Mouse (Mus musculus): ENCODE measurements around the gene Lmln. TPM values are rescaled to one million over a fixed set of nuclear protein-coding genes. Genes with fewer than 3 reads are reported as not detected.
"Not testable (repeated sequence)": the region's sequence is repeated elsewhere in the genome, so short reads cannot be mapped to it uniquely, and the experiment has no call there.

Gene Lmln
- polyA plus RNA-seq, 1 experiment from 2014 or later: 0.88 TPM

DNA sequence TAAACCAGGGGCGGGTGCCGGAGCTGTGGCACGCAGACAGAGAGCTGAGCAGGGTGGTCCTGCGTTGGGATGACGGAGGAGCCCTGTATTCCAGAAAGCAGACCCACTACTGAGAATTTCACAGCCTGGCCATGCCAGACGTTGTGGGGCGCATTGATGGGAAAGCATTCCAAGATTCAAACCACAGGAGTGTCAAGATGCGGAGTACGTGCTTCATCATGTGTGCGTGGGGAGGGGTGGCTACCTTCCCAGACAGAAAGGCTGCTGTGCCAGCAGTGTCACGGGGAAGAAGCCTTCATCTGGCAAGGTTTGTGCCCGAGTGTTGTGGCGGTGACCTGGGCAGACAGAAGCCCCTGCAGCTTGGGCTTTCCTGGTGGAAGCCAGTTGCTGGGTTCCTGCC, 70.9 kb downstream of the Lmln start:
- no peak for DNase-seq (ENCODE audit: low spot score)

DNA sequence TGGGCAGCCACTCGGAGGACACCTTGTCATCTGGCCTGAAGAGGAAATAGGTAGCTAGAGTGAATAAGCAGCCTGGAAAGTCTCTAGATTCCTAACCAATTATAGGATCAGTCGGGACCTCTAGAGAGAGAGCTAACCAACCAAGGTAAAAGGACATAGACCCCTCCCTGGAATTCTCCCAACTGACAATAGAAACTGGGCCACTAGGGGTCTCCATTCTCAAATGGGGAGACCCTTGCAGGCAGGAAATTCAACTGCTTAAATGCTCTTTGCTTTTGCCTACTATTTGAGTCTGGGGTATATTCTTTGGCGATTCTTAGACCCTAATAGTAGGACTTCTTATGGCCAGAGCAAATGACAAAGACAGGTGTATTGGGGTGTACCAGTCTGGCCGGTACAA, 72.8 kb downstream of the Lmln start:
- peak; percentile 13 for DNase-seq (ENCODE audit: low spot score)

DNA sequence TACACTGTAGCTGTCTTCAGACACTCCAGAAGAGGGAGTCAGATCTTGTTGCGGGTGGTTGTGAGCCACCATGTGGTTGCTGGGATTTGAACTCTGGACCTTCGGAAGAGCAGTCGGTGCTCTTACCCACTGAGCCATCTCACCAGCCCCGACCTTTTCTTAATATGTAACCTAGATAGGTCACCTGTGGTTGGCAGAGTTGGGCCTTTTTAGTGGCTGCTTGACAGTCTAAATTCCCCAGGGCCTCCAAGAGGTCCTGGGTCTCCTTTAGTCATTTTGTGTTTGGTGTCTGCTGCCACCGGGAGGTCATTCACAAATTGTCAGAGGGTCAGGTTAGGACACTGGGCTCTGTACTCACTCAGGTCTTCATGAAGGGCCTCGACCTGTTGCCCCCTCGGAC, 76.7 kb downstream of the Lmln start:
- not testable (repeated sequence) for DNase-seq (ENCODE audit: low spot score)

DNA sequence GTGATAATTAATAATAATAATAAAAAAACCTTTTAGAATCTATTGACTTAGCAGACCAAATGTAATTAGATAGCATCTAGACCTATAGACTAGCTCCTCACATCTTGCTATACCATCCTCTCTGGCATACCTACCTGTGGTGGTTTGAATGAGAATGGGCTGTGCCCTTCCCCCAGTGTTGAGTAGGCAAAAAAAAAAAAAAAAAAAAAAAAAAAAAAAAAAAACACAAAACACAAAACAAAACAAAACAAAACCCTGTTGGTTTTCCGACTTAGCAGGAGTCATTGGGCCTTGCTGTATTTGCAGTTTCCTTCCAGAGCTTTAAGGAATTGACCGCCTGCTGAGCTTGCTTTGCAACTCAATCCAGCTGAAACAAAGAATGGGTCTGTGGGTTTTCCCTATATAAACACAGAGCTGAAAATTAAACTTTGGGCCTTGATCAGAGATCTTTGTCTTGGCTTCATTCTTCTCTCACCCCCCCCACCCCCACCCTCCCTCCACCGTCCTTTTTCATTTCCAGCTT, 79.5 kb downstream of the Lmln start:
- DNase-seq (ENCODE audit: low spot score): no peak

DNA sequence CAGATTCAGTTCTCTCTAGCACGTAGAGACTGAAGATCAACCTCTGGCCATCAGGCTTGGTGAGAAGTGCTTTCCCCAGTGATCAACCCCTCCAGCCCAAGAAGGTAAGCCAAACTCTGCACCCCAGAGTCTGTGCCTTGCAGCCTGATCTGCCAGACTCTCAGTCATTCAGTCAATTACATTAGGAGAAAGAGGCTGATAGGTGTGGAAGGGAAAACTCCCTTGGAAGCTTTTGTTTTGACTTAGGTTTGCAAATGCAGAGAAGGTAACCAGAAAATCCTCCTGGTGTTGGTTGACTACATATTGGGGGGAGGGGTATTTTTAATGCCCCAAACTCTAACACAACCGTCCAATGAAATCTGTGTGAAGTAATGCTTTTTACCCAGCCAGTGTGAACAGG, 81.1 kb downstream of the Lmln start:
- no peak for DNase-seq (ENCODE audit: low spot score)

DNA sequence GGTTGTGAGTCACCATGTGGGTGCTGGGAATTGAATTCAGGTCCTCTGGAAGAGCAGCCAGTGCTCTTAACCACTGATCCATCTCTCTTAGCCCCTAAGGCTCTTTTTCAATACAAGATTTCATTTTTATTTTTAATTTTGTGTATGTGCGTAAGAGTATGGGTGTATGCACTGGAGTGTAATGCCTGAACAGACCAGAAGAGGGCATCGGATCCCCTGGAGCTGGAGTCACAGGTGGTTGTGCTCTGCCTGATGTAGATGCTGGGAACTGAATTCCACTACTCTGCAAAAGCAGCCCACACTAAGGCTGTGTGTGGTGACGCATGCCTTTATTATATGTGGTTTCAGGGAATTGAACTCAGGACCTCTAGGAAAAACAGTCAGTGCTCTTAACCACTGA, 83.9 kb downstream of the Lmln start:
- DNase-seq (ENCODE audit: low spot score): no peak

DNA sequence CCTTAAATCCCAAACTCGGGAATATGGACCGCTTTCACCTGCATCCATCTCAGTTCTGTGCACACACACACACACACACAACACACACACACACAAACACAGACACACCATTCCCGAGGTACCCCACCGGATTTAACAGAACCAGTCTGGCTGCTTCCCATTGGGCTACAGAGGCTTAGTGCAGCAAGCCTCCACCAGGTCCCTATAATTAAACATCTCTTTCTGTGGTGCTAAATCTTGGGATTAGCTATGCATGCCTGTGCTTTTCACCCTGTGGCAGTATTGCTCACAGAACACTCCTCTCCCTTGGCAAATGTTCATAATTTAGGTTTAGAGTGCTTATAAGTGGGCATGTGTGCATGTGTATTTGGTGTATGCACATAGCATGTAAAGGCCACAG, 85.8 kb downstream of the Lmln start:
- DNase-seq (ENCODE audit: low spot score): no peak

DNA sequence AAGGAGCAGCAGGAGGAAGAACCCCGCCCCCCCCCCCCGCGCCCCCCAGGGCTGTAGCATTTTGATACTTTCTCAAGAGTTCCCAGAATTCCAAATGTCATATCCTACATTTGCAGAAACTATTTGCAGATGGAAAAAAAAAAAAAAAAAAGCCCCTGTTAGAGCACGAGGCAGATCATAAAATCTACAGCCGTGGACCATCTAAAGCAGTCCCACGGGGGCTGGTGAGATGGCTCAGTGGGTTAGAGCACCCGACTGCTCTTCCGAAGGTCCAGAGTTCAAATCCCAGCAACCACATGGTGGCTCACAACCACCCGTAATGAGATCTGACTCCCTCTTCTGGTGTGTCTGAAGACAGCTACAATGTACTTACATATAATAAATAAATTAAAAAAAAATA, 88.6 kb downstream of the Lmln start:
- DNase-seq (ENCODE audit: low spot score): not testable (repeated sequence)

DNA sequence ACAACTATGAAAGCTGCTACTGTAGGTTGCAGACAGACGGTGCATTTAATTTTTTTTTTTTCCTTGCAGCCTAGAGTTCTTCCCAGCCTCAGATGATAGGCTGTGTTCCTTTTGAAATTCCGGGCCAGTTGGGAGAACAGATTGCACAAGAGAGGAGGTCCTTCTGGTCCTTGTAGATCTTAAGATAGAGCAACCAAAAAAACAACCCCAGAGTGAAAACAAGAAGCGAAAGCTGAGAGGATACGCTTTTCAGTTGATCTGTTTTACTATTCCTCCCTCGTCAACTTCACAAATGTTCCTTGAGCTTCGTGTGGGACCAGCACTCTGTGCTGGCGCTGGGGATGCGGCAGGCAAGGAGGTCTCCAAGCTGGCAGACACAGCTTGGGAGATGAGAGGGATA, 89.2 kb downstream of the Lmln start:
- DNase-seq (ENCODE audit: low spot score): no peak

DNA sequence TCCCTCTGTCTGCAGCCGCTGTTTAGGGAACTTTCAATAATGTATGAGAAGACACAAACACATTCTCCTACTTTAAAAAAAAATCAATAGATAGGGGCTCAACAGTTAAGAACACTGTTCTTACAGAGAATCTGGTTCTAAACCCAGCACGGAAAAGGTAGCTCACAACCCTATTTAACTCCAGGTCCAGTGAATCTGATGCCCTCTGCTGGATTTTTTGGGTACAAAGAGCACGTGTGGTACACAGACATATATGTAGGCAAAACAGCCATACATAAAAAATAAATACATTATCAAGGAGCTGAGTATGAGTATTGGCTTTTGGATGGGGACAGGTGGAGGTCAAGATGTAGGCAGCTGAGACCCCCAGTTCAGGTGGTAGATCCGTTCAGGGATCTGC, 92.7 kb downstream of the Lmln start:
- peak; percentile 67 for DNase-seq (ENCODE audit: low spot score)

DNA sequence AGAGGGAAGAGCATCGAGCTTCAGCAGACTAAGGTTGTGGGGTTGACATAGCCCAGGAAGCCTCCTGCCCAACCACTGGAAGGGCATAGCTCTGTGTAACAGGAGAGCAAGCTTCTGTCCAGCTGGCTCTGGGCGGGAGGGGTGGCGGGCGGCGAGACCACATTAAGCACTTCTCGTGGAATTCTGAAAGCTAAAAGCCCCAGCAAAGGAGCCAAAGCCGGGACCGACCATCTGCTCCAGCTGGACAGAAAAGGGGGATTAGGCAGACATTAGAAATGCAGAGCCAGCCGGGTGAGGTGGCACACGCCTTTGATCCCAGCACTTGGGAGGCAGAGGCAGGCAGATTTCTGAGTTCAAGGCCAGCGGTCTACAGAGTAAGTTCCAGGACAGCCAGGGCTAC, 95.7 kb downstream of the Lmln start:
- no peak for DNase-seq (ENCODE audit: low spot score)

DNA sequence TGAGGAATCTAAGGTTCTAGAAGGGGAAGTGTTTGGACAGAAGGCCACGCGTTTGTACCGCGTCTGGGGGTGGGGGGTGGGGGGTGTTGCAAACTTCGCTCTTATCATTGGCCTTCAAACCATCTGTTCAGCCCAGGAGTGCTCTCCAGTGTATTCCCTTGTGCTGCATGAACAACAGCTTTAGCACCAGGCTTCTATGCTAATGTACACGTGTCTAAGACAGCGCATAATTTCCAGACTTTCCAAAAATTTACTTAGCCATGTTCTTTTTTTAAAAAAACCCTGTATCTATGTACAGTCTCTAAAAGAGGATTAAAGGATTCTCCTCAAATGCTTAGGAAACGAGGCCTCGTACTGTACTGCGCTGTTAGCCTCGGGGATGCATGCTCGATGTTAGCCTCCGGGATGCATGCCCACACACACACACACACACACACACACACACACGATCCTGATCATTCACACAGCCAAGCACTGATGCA, 96.3 kb downstream of the Lmln start:
- no peak for DNase-seq (ENCODE audit: low spot score)

DNA sequence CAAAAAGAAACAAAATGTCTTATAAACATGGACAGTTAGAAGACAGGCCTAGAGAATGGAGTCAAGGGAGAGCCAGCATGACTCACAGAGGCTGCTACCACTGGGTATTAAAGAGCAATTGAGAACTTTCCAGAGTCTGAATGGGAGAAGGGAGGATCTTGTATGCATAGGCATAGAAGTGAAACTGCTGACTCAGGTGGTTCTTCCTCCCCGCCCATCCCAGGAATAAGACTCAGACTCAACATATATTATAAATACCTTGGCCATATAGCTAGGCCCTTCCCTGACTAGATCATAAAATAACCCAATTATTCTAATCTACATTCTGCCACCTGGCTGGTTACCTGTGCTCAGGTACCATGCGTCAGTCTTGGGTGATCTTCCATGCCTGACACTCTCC, 97.0 kb downstream of the Lmln start:
- no peak for DNase-seq (ENCODE audit: low spot score)

DNA sequence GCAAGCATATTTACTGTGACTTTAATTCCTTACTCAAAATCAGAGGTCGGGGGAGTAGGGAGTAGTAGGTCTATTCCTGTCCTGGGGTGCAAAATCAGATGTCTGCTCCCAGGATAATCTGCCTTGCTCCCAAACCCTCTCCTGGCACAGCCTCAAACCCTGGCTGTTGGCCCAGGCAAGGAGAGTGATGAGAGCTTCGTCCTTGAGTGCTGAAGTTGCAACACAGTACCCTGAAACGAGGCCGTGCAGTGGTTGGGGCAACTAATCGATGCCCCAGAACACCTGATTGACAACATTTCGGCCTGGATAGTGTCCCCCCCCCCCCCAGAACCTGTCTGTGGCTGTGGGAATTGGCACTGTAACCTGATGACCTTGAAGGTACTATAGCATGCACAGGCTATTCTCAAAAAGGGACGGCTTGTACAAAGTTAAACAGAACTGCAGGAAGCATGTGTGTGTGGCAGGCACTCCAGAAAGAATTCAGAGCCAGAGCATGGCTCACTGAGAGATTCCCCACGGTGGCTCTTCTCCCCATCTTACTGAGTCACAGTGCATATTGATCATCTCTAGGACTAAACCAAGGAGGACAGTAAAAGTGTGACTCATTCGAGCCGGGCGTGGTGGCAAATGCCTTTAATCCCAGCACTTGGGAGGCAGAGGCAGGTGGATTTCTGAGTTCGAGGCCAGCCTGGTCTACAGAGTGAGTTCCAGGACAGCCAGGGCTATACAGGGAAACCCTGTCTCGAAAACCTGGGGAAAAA, 101.2 kb downstream of the Lmln start:
- no peak for DNase-seq (ENCODE audit: low spot score)

DNA sequence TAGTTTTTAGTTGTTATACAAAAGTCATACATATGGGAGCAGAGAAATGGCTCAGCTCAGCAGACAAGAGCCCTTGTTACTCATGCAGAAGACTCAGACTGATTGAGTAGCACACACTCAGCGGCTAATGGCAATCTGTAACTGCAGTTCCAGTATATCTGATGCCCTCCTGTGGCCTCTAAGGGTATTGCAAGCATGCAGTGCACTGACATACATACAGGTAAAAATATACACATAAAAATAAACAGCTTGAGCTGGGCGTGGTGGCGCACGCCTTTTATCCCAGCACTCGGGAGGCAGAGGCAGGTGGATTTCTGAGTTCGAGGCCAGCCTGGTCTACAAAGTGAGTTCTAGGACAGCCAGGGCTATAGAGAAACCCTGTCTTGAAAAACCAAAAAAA, 104.0 kb downstream of the Lmln start:
- DNase-seq (ENCODE audit: low spot score): peak; percentile 73

DNA sequence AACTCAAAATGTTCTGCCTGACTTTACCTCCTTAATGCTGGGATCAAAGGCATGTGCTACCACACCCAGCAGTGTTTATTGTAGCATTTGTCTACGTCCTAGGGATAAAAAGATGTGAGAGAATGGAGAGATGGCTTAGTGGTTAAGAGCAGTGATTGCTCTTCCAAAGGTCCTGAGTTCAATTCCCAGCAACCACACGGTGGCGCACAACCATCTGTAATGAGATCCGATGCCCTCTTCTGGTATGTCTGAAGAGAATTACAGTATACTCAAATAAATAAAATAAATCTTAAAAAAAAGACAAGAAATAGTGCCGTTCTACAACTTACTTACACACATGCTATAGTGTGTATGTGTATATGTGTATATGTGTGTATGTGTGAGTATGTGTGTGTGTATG, 105.2 kb downstream of the Lmln start:
- no peak for DNase-seq (ENCODE audit: low spot score)

DNA sequence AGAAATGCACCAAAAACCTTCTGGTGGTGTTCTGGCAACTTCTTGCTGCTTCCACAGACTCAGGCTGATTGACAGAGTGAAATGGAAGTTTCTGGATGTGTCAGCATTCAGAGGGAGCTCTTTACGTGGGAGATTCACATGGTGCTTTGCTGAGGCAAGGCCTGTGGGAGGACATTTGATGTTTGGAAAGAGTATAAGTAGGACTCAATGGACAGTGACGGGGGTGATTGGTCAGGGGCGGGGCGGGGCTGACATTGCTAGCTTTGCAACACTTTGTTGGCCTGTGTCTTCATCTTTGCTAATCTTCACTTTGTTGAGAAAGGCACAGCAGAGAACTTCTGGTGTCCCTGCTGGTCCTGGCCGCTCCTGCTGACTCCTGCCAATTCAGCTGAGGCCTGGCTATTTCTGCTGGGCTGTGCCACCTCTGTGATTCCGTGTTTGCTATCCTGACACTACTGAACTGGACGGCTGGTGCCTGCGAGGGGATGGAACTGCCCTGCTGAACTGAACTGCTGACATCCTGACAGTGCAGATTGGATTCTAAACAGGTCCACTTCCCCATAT, 107.2 kb downstream of the Lmln start:
- DNase-seq (ENCODE audit: low spot score): no peak

DNA sequence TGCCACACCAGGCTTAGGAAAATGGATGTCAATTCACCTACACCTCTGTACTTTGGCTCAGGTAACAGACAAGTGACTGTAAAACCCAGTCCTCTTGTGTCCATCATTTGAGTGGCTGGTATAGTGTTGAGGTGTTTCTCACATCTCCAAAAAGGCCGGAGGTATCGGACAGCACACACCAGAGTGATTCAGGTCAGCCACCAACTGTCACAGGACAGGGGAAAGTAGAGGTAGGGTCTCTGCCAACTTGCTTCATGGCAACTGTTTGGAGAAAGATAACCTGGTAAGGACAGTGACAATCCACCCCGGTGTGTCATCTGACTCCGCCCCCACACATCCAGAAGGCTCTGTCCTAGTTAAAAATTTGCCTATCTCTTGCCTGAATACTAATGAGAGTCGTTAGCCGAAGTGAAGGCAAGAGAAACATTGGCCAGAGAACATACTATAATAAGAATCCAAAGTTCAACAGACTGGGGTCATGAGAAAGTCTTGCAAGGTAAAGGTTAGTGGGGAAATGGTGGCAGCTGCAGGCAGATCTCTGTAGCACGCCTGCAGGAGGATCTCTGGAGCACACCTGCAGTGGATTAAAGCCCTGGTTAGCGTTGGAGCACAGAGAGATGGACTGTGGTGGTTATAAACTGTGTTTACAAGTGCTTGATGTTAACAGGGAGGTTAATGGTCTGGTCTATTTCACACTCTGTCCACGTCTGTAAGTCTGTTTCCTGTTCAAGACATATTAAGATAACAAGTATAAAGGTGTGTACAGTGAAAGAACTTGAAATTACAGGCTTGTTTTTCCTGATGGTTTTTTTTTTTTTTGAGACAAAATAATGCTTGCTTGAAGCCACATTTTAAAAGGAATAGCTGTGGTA, 108.6 kb downstream of the Lmln start:
- no peak for DNase-seq (ENCODE audit: low spot score)

DNA sequence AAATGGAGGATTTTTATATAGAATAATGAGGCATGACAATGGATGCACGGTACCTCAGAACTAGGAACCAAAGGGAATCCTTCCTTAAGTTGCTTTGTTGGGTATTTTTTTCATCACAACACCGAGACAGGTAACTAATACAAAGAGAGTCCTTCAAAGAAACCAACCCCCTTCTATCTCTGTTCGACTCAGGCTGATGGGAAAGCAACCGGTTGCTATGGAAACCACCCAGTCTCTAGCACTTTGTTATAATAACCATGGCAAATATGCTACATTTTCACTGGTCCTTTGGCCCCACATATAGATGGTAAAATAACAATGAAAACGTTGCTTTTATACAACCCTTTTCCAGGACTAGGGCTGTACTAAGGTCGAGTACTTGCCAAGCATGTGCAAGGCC, 109.5 kb downstream of the Lmln start:
- no peak for DNase-seq (ENCODE audit: low spot score)

DNA sequence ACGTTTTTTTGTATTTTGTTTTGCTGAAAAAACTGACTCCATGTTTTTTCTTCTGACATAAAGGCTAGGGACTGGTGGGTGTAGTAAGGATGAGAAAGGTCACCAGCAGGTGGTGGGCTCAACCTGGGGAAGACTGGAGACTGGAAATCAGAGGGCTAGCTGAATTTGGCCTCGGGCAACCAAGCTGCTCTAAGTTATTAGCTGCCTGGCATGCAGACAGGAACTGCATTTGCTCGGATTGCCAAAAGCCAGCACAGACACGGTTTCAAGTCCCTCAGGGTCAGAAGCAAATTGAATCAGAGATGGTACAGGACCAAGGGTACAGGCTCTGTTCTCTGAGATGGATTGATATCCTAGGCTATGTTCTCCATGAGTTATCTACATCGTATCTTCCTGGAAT, 110.8 kb downstream of the Lmln start:
- DNase-seq (ENCODE audit: low spot score): no peak

DNA sequence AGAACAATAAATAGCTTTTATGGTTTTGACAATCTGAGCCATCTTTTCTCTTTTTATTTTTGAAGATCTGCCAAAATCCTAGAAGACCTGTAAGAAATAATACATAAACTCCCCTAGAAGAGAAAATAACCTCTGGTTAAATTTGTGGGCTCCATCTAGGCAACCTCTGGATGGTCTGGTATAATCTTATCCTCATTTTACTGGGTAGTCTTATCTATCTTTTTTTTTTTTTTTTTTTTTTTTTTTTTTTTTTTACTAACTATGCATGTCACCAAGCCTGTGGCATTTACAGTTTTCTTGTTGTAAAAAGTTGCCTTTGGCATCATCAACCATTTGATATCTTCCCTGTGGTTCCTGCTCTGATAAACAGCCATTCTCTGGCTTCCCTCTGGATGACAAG, 112.4 kb downstream of the Lmln start:
- DNase-seq (ENCODE audit: low spot score): no peak

DNA sequence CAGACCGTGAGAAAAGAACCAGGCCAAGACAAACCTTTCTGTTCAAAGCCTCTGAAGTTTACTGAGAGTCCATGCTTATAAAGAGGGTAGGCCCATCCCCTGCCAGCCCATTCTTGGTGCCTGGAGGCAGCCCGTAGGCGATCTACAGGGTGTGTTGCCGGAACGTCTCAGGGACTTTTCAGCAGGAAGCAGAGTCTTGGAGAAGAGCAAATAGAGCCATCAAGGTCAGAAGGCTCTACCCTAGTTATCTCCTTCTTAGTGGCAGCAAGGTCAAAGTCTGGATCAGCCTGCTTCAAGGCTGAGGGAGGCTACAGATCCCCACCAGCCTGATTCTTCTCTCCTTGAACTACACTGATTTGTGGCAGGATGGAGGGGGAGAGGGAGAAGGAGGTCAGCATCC, 114.5 kb downstream of the Lmln start:
- not testable (repeated sequence) for DNase-seq (ENCODE audit: low spot score)
